Mouse (Mus musculus) left cerebral cortex, adult 11 months (tissue): ENCODE data around the gene Fgfr2.

Experiments
- DNase-seq: peaks from one replicate; pipeline ENCODE4 v3.0.0; 2022; ENCODE audit warnings: low spot score

Fgfr2 gene

DNA sequence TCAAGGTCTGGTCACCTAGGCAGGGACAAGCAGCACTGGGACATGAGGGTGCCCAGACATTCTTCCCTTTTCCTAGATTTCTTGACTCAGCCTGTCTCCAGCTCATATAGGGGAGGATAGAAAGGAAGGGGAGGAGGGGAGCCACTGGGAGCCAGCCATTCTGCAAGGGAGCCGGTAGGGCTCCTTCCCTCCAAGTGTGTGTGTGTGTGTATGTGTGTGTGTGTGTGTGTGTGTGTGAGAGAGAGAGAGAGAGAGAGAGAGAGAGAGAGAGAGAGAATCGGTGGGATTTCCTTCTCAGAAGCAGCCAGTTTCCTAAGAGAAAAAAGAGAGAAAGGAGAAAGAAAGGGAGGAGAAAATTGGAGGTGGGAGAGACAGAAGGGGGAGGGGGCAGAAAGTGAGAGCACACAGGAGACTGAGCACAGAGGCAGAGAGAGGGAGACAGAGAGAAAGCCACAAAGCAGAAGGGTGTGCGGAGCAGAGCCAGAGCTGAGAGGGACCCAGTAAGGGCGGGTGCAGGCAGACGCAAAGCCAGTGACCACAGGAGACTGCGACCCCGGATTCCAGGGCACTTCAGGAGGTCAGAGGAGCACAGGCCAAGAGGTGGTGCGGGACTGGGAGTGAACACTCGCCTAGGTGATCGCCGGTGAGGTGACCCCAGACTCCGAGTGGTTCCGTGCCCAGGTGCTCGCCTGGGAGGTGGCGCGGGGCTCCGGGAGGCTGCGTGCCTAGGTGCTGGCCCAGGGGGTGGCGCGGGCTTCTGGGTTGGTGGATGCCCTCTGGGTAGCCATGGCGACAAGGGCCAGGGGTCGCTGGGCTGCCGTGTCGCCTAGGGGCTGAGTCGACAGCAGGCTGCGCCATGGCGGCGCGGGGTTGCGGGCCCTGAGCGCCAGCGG lies 1156.9 kb downstream of the Fgfr2 start, which contains the start of gene Gpr26:
Gpr26 (plus strand) TSS at position 438 of the 893 bp plus-strand sequence.
- DNase-seq: no peak

- no peak for DNase-seq
These were observed 1162.6 kb downstream of the Fgfr2 start for GRCm38 (mm10) chr7:131960551-131960950.

DNA sequence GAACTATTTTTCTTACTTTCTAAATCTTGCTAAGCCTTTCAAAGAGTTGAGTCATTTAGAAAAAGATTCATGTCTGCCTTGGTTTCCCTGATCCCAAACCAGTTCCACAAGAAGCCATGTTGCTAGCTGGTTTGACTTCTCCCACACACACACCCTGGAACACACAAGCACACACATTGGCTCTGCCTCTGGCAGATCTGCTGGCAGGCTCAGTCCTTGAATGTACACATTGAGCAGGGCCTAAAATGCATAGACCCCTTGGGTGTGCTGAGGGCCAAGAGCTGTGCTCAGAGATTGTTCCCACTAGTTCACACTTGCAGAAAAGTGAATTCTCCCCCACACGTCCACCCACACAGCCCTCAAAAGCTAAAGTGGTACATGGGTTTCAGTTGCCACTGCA lies 1164.4 kb downstream of the Fgfr2 start:
- DNase-seq: no peak

- DNase-seq: no peak
These were observed 1169.7 kb downstream of the Fgfr2 start for GRCm38 (mm10) chr7:131953402-131953801.

DNA sequence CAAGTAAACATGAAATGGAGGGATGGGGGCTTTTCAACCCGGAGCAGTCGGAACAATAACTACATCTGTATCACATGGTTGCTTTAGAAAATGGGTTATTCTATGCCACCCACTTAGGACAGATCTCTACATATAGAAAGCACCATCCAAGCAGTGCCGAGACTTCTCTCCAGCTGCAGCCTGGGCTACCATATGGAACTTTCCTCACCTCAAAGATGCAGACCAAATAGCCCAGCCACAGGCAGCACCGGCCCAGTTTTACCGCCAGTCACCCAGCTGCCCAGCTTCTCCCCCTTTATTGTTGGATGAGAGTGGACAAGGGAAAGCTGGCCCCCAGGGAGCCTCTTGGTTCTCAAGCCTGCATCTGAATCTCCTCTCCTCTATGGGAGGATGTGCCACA lies 1172.0 kb downstream of the Fgfr2 start:
- no peak for DNase-seq

DNA sequence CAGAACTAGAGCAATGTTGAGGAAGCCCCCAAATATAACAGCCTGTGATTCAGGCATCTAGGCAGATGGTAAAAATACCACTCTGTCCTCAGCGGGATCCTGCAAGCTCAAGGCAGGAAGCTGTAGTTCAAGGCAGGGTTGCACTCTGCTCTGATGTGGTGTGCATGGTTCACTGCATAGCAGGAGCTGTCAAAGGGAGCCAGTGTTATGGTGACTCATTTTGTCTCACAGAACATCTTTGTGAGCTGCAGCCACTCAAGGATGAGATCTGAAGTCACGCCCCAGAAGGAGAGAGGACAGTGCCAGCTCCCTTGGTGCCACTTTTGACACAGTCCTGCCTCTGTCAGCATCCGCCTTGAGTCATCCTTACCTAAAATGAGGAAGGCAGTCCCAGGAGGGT lies 1185.5 kb downstream of the Fgfr2 start:
- DNase-seq: no peak

GRCm38 (mm10) chr7:131927288-131928050 lies 1195.7 kb downstream of the Fgfr2 start:
- DNase-seq: no peak

- DNase-seq: no peak
These were observed 1205.8 kb downstream of the Fgfr2 start for GRCm38 (mm10) chr7:131917384-131917783.

- peak; percentile 39 for DNase-seq
These were observed 1213.5 kb downstream of the Fgfr2 start for GRCm38 (mm10) chr7:131909611-131910010.

DNA sequence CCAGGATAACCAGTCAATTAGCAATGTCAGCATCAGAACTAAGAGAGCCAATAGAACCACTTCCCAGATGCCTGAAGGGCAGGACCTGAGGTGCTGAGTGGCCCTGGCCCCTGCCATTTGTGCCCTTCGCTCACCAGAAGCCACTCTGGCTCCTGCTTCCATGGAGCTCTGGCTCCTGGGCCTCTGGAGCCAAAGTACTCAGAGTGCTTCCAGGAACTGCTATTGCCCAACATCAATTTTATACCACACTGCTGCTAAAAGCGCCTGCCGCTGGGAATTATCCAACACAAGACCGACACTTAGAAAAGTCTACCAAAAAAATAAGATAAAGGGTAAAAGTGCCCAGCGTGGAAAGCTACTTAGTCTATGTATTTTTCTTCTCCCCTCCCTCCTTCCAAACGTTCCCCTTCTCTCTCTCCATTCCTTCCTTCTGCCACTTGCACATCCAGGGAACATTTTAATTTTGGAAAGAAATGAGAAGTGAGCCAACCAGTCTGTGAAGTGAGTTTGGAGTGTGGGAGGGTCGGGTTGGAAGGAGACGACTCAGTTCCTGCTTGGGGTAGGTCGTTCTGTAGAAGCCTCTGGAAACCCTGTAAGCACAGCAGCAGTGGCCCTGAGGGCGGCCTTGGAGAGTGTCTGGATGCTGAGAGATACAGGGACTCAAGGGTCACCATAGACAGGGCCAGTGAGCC lies 1216.5 kb downstream of the Fgfr2 start:
- no peak for DNase-seq

DNA sequence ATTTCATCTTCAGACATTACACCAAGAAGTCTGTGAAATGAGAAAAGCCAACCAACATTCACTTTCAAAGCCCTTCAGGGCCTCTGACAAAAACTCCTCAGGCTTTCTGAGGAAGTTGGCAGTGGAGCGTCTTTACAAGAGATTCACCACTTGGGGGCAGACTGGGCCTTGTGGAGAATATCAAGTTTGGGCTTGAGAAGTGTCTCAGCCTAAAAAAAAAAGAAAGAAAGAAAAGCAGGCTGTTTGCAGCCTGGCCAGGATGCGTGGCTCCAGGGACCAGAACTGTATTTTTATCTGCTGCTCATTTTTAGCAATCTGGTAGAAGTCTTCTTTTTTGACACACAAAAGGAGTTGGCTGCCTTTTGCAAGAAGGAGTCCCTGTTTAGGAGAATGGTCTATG lies 1223.8 kb downstream of the Fgfr2 start:
- DNase-seq: peak; percentile 66

GRCm38 (mm10) chr7:131897282-131897681 lies 1225.9 kb downstream of the Fgfr2 start:
- no peak for DNase-seq

DNA sequence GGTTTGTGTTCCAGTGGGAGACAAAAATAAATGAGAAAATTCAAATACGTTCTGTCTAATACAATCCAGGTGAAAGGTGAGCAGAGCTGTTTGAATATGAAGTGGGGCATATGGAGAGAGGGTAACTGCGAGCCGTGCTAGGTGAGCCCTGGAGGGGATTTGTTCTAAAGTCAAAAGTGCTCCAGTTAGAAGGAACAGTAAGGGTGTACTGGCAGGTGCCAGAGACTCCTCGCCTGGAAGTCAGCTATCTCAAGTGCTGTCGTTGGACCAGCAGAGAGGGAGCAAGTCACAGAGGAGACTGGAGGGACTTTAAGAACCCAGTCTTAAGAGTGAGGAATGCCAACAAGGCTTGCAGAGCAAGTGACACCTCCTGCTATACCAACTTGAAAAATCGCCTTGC lies 1240.3 kb downstream of the Fgfr2 start:
- no peak for DNase-seq

DNA sequence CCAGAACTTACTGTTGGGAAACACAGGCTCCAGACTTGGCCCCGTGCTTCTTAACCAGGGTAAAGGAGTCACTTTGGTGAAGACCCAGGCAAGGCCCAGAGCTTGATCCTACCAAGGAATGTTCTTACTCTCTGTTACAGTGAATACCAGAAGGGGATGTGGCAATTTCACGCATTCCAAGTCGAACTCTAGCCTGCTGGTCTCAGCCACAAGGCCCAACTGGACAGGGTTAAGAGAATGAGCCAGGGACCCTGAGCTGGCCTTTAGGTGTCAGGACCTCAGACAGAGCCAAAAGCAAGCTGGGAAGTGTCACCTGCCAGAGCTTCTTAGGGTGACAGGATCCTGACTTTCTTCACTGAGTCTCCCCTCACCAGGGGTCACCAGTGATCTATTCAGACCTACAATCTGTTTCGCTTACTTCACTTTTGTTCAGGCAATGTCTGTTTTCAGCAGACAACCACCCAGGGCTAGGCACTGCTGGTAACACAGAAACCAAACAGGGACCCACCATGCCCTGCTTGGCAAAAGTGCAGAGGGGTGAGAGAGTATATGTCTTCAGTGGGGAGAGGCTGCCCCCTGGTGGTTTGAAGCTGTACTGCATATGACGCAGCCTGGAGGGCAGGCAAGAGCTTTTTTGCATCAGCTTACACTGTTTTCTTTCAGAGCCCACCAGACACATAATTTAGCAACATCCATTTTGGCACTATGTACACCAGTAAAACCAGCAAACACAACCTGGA lies 1241.1 kb downstream of the Fgfr2 start:
- peak; percentile 30 for DNase-seq

DNA sequence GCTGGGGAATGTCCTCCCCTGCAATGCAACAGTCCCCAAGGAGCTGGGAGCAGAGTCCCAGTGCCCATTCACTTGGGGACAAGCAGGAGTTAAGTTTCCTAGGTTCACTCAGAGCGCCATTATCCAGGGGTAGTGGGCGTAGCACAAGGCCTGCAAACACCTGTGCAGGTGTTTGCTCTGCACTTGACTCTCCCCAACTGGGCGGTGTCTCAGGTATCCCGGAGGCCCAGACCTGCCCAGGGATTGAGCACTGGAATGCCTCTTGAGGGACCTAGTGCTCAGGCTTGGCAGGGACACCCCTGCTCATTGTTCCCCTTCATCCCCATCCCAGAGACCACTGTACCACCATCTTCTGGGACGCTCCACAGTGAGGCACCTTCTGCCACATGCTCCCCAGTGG lies 1243.0 kb downstream of the Fgfr2 start:
- DNase-seq: no peak

GRCm38 (mm10) chr7:131878846-131879245 lies 1244.3 kb downstream of the Fgfr2 start:
- no peak for DNase-seq

DNA sequence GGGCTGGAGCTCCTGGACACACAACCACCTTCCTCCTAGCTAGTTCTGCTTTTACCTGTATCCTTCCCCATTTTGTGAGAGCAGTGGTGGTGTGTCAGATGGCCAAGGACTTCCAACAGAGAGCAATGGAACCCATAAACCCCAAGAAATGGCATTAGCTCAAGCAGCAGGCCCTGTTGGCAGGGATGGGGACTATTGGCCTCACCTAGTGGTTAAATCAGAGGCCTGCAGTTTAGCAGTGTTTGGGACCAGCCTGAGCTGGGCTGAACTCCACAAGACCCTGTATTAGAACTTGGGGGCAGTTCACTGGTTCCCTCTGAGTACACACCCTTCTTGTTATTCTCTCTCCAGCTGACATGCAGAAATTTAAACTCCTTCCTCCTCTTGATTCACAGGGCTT lies 1262.0 kb downstream of the Fgfr2 start:
- no peak for DNase-seq

GRCm38 (mm10) chr7:131855641-131856040 lies 1267.5 kb downstream of the Fgfr2 start:
- peak; percentile 58 for DNase-seq

- DNase-seq: no peak
These were observed 1272.6 kb downstream of the Fgfr2 start for GRCm38 (mm10) chr7:131850579-131850978.

GRCm38 (mm10) chr7:131846066-131846905 lies 1276.9 kb downstream of the Fgfr2 start:
- DNase-seq: no peak

DNA sequence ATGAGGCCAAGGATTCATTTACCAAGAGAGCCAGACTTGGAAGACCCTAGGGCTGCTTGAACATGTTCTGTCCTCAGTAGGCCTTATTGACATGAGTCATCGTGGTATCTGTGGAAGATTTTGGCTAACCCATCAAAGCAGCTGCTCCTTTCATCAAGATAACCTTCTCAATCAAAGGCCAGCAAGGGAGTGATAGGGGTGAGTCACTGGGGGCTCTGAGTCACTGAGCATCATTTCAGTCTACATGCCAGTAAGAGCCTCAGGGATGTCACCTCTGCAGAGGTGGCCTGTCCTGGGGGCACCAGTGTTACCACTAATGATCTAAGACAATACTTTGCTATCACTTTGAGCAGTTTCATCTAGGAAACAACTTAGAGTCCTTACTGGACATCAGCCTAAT lies 1292.9 kb downstream of the Fgfr2 start:
- DNase-seq: no peak
